Mouse (Mus musculus) limb, embryonic 14.5 days (tissue): ENCODE results near the gene Elac2. TPM values are rescaled to one million over a fixed set of nuclear protein-coding genes. Genes with fewer than 3 reads are reported as not detected.

Experiments
- ATAC-seq: fragments of 200-750 bp; cut with Nextera tagmentation; 2 replicates; pipeline ENCODE4 v1.8.0; 2017; ENCODE audit warnings: low read depth, moderate number of reproducible peaks, moderate TSS enrichment; ENCODE audit not compliant: low FRiP score
- DNase-seq: peaks from one replicate; pipeline ENCODE4 v3.0.0-alpha.2; 2015; ENCODE audit warnings: low spot score
- H3K27ac ChIP-seq: fragments of 300-500 bp; sonication (generic); replicated peaks from 2 replicates; pipeline ENCODE4 v1.5.1; 2014; ENCODE audit warnings: low read depth, mild to moderate bottlenecking, low read length, moderate library complexity, mixed read lengths
- H3K27me3 ChIP-seq: fragments of 300-500 bp; sonication (generic); 2 replicates; pipeline ENCODE4 v1.6.1; 2014; ENCODE audit warnings: low read length, mixed read lengths; ENCODE audit not compliant: control insufficient read depth, insufficient read depth
- H3K36me3 ChIP-seq: fragments of 300-500 bp; sonication (generic); 2 replicates; pipeline ENCODE4 v1.6.1; 2014; ENCODE audit warnings: mild to moderate bottlenecking, low read length, moderate library complexity, mixed read lengths; ENCODE audit not compliant: control insufficient read depth, insufficient read depth
- H3K4me1 ChIP-seq: fragments of 300-500 bp; sonication (generic); 2 replicates; pipeline ENCODE4 v1.6.1; 2014; ENCODE audit warnings: antibody characterized with exemption, low read length, mixed read lengths; ENCODE audit not compliant: control insufficient read depth, insufficient read depth
- H3K4me2 ChIP-seq: fragments of 300-500 bp; sonication (generic); replicated peaks from 2 replicates; pipeline ENCODE4 v1.6.1; 2014; ENCODE audit warnings: low read depth, mild to moderate bottlenecking, low read length, moderate library complexity; ENCODE audit not compliant: severe bottlenecking
- H3K4me3 ChIP-seq: fragments of 300-500 bp; sonication (generic); replicated peaks from 2 replicates; pipeline ENCODE4 v1.5.1; 2014; ENCODE audit warnings: low read length
- H3K9ac ChIP-seq: fragments of 300-500 bp; sonication (generic); 2 replicates; pipeline ENCODE4 v1.6.1; 2014; ENCODE audit warnings: mild to moderate bottlenecking, low read depth, low read length, moderate library complexity; ENCODE audit not compliant: severe bottlenecking
- H3K9me3 ChIP-seq: fragments of 300-500 bp; sonication (generic); 2 replicates; pipeline ENCODE4 v1.6.1; 2016; ENCODE audit warnings: low read length; ENCODE audit not compliant: control insufficient read depth
- POLR2A ChIP-seq: fragments of 200-500 bp; IDR thresholded peaks from 2 replicates; pipeline ENCODE4 v1.8.0; 2012; ENCODE audit warnings: inconsistent platforms, mild to moderate bottlenecking, moderate library complexity, borderline replicate concordance; ENCODE audit not compliant: insufficient read depth, insufficient read length; ENCODE audit errors: extremely low read depth
- WGBS: fragments of 180-500 bp; shearing (Covaris S2); extraction: QIAGEN DNeasy Blood & Tissue Kit; methylation state at CpG from one replicate; pipeline ENCODE4 v1.1.7; 2014; 5-methylcytosine and 5-hydroxymethylcytosine counted together
- polyA plus RNA-seq, 2 experiments: library from polyadenylated mRNA; depleted of rRNA in 1 of 2; stranded (reverse) in 1 of 2; unstranded in 1 of 2; fragments of >200 nt; fragmentation: Nextera tagmentation in 1 of 2; extraction: Ambion mirVana in 1 of 2; gene quantifications; 2 replicates each; pipeline versions ENCODE4 v1.2.1 to v1.2.3; 2012 to 2014

Elac2 gene
- polyA plus RNA-seq, 2 experiments: 26.7 to 27.1 TPM

GRCm38 (mm10) chr11:64949782-64950181, 29.1 kb upstream of the Elac2 start:
- no peak overlapping the region for H3K4me2 ChIP-seq
- no peak for DNase-seq
- no peaks in the 10 kb centered on the region for H3K36me3 ChIP-seq
- 71% methylated on average over 3 of the region's 3 CpGs for WGBS
- H3K4me1 ChIP-seq: no peaks in the 10 kb centered on the region; the same call in 1 of the 2 replicates
- TF ChIP-seq POLR2A: no peak
- no peaks in the 10 kb centered on the region for H3K9me3 ChIP-seq
- H3K4me3 ChIP-seq: no peak overlapping the region
- ATAC-seq: no peak
- H3K27me3 ChIP-seq: no peaks in the 10 kb centered on the region
- H3K9ac ChIP-seq: no peak overlapping the region
- no peak overlapping the region for H3K27ac ChIP-seq

GRCm38 (mm10) chr11:64956962-64957729, 21.7 kb upstream of the Elac2 start:
- Histone ChIP-seq H3K36me3 (no peaks in the 10 kb centered on the region), H3K27ac (0 out of 2 replicates have a peak overlapping the region, but pooled peaks have one; percentile 38), H3K9me3 (no peaks in the 10 kb centered on the region), H3K9ac (no peak overlapping the region), H3K4me1 (peaks cover 20% of the 10 kb centered on the region), H3K27me3 (no peaks in the 10 kb centered on the region), H3K4me2 (peak overlapping the region; percentile 37), H3K4me3 (peak overlapping the region; percentile 16)
- WGBS: 3% methylated on average over 16 of the region's 16 CpGs
- TF ChIP-seq POLR2A: no peak
- DNase-seq (no peak), ATAC-seq (peak; percentile 41; the same call in 1 of the 2 replicates)

GRCm38 (mm10) chr11:64962629-64963028, 16.2 kb upstream of the Elac2 start:
- Histone ChIP-seq H3K9ac (no peak overlapping the region), H3K9me3 (no peaks in the 10 kb centered on the region), H3K4me1 (peaks cover 4% of the 10 kb centered on the region; the same call in 1 of the 2 replicates), H3K36me3 (no peaks in the 10 kb centered on the region), H3K27me3 (no peaks in the 10 kb centered on the region; the same call in 1 of the 2 replicates), H3K4me2 (no peak overlapping the region), H3K27ac (no peak overlapping the region), H3K4me3 (no peak overlapping the region)
- WGBS: 92% methylated on average over 2 of the region's 2 CpGs
- TF ChIP-seq POLR2A: no peak
- no peak for ATAC-seq
- no peak for DNase-seq

GRCm38 (mm10) chr11:64968507-64968906, 10.3 kb upstream of the Elac2 start:
- peaks cover 5% of the 10 kb centered on the region; the same call in 1 of the 2 replicates for H3K27me3 ChIP-seq
- H3K4me1 ChIP-seq: peaks cover 10% of the 10 kb centered on the region
- no peak overlapping the region for H3K27ac ChIP-seq
- no peak overlapping the region for H3K4me3 ChIP-seq
- no peaks in the 10 kb centered on the region for H3K9me3 ChIP-seq
- DNase-seq (peak; percentile 83), ATAC-seq (peak; percentile 80; the same call in 1 of the 2 replicates)
- TF ChIP-seq POLR2A: no peak
- H3K4me2 ChIP-seq: no peak overlapping the region
- no peak overlapping the region for H3K9ac ChIP-seq
- WGBS: 6% methylated on average over 3 of the region's 3 CpGs
- H3K36me3 ChIP-seq: no peaks in the 10 kb centered on the region

GRCm38 (mm10) chr11:64968939-64969342, 9.9 kb upstream of the Elac2 start:
- Histone ChIP-seq H3K4me2 (no peak overlapping the region), H3K36me3 (no peaks in the 10 kb centered on the region), H3K27ac (no peak overlapping the region), H3K9ac (no peak overlapping the region), H3K27me3 (peaks cover 5% of the 10 kb centered on the region; the same call in 1 of the 2 replicates), H3K4me3 (no peak overlapping the region), H3K4me1 (peaks cover 10% of the 10 kb centered on the region), H3K9me3 (no peaks in the 10 kb centered on the region)
- ATAC-seq (no peak), DNase-seq (no peak)
- no peak for TF ChIP-seq POLR2A
- WGBS: 24% methylated on average over 4 of the region's 4 CpGs
